Mouse (Mus musculus): ENCODE measurements around the gene Pogz.
A peak's percentile ranks its signal among the peaks of the same experiment; 100 is the strongest.
"Not testable (repeated sequence)": the region's sequence is repeated elsewhere in the genome, so short reads cannot be mapped to it uniquely, and the experiment has no call there.

Gene Pogz

GRCm38 (mm10) chr3:94915903-94916741, 78.8 kb downstream of the Pogz start:
- DNase-seq (ENCODE audit: low read depth, low spot score) = peak; percentile 16

- DNase-seq (ENCODE audit: low read depth, low spot score) = peak; percentile 61
Observed at GRCm38 (mm10) chr3:94917816-94918361, 80.5 kb downstream of the Pogz start.

GRCm38 (mm10) chr3:94918845-94919244, 81.5 kb downstream of the Pogz start:
- no peak for DNase-seq (ENCODE audit: low read depth, low spot score)

GRCm38 (mm10) chr3:94921104-94921503, 83.7 kb downstream of the Pogz start:
- DNase-seq (ENCODE audit: low read depth, low spot score) = peak; percentile 10

- peak; percentile 48 for DNase-seq (ENCODE audit: low read depth, low spot score)
Observed at GRCm38 (mm10) chr3:94922333-94922732, 85.0 kb downstream of the Pogz start.

- DNase-seq (ENCODE audit: low read depth, low spot score) = no peak
Observed at GRCm38 (mm10) chr3:94924688-94925087, 87.3 kb downstream of the Pogz start.

- not testable (repeated sequence) for DNase-seq (ENCODE audit: low read depth, low spot score)
Observed at GRCm38 (mm10) chr3:94926301-94926736, 89.0 kb downstream of the Pogz start.

- DNase-seq (ENCODE audit: low read depth, low spot score) = not testable (repeated sequence)
Observed at GRCm38 (mm10) chr3:94928979-94929378, 91.6 kb downstream of the Pogz start.

- DNase-seq (ENCODE audit: low read depth, low spot score) = not testable (repeated sequence)
Observed at GRCm38 (mm10) chr3:94930386-94931266, 93.3 kb downstream of the Pogz start.

- DNase-seq (ENCODE audit: low read depth, low spot score) = not testable (repeated sequence)
Observed at GRCm38 (mm10) chr3:94931427-94932082, 94.2 kb downstream of the Pogz start.

All from brain, adult 2 months (tissue).